10 mouse cellular contexts compared by ENCODE assay signal in the genomic region with DNA sequence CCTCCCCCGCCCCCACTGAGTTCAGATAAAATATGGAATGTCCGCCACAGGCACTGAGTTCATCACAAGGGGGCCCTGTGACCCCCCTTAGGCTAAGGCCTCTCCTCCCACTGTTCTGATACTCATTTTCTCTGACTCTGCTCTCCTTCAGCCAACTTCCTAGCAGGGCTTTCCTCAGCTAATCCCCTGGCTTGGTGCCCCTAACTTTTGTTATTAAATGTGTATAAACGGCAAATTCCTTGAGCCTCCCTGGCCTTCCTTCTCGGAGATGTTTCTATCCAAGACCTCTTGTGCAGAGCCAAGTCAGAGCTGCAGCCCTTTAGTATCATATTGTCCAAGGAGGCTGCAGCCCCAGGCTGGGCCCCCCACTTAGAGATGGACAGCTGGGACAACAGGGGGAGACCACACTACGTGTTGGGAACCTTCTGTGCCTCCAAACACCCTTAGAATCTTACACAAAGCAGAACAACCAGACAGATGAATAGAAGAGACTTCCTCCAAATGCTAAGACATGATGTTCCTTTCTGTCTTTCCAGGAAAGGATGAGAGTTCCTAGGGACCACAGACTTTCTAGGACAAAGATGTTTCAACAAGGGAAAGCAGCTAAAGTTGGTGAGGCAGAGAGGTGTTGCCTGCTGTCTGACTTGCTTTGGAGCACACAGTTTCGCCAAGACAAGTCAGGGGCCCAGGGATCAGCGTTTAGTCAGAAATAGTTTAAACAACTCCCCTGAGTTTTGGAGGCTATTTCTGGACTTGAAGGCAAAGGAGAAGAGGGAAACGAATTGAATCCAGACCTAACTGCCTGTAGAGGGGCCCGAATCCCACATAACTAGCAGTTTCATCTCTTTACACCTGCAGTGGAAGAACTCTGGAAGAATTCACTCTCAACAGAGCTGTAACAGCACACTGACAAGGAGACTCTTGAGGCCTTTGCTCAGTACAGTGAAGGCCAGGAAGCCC.
DNase-seq lines count a peak whose midpoint lies in the region; ATAC-seq lines count a peak whose summit lies in the region.
"Had no signal": no experiment of that assay in that cellular context is flagged by ENCODE, and none has a peak within 500 bp of the region (broad histone marks: within the 10 kb centered on the region; RNA-seq: fewer than 3 reads in every experiment).

No protein-coding gene starts in this region.

- H3K27me3 ChIP-seq in kidney, embryonic 16.5 days (ENCODE audit: insufficient read depth, low read length), result no peaks in the 10 kb centered on the region
- H3K27me3 ChIP-seq in kidney, embryonic 14.5 days (ENCODE audit: control insufficient read depth, insufficient read depth, low read length), result no peaks in the 10 kb centered on the region
- H3K27me3 ChIP-seq in intestine, embryonic 15.5 days (replicated peaks), result no peaks in the 10 kb centered on the region

- H3K4me1 ChIP-seq in kidney, embryonic 16.5 days (ENCODE audit: insufficient read depth, low read length), result peaks cover 27% of the 10 kb centered on the region
- H3K4me1 ChIP-seq in kidney, embryonic 14.5 days (ENCODE audit: control insufficient read depth, insufficient read depth, low read length), result peaks cover 24% of the 10 kb centered on the region; the same call in 1 of the 2 replicates
- H3K4me1 ChIP-seq in intestine, embryonic 15.5 days (replicated peaks), result peaks cover 20% of the 10 kb centered on the region

- ATAC-seq in kidney, embryonic 16.5 days (ENCODE audit: low FRiP score, low TSS enrichment), result no peak
- no peak for ATAC-seq in kidney, embryonic 14.5 days (ENCODE audit: low FRiP score, low TSS enrichment)
- peak; percentile 68 for ATAC-seq in intestine, embryonic 15.5 days
- ATAC-seq: forebrain, postnatal 0 days had no signal

- peak overlapping the region; percentile 30; the same call in 1 of the 2 replicates for H3K27ac ChIP-seq in kidney, embryonic 16.5 days (ENCODE audit: low read length)
- no peak overlapping the region for H3K27ac ChIP-seq in kidney, embryonic 14.5 days (ENCODE audit: low read depth, low read length)
- H3K27ac ChIP-seq in intestine, embryonic 15.5 days, result peak overlapping the region; percentile 46

- peak; percentile 41 for DNase-seq in urinary bladder, postnatal 25 days (ENCODE audit: low spot score)
- DNase-seq in urinary bladder, postnatal 10 days (ENCODE audit: low spot score), result no peak
- peak; percentile 14 for DNase-seq in yolk sac, embryonic 10.5 days (ENCODE audit: low spot score)
- DNase-seq in spleen, postnatal 4 days (ENCODE audit: low spot score in 2 of 2), result no peak
- DNase-seq in adrenal gland, adult 18-20 months (ENCODE audit: low spot score in 2 of 2), result no peak
- DNase-seq: adrenal gland, postnatal 36 days; forebrain, postnatal 0 days had no signal

- H3K36me3 ChIP-seq in kidney, embryonic 16.5 days (ENCODE audit: insufficient read depth, low read length), result no peaks in the 10 kb centered on the region
- H3K36me3 ChIP-seq in kidney, embryonic 14.5 days (ENCODE audit: control insufficient read depth, insufficient read depth, low read length), result no peaks in the 10 kb centered on the region
- H3K36me3 ChIP-seq in intestine, embryonic 15.5 days, result no peaks in the 10 kb centered on the region

- whole genome bisulfite sequencing in kidney, embryonic 16.5 days, result 53% methylated on average over 9 of the region's 9 CpGs
- 63% methylated on average over 9 of the region's 9 CpGs for WGBS in kidney, embryonic 14.5 days
- 44% methylated on average over 9 of the region's 9 CpGs for WGBS in intestine, embryonic 15.5 days

- no peak overlapping the region for H3K4me2 ChIP-seq in kidney, embryonic 16.5 days (replicated peaks; ENCODE audit: low read depth, low read length)
- H3K4me2 ChIP-seq in kidney, embryonic 14.5 days (replicated peaks; ENCODE audit: low read depth, low read length), result no peak overlapping the region
- H3K4me2 ChIP-seq in intestine, embryonic 15.5 days (replicated peaks), result no peak overlapping the region

- no peak overlapping the region for H3K4me3 ChIP-seq in kidney, embryonic 16.5 days (ENCODE audit: low read length)
- H3K4me3 ChIP-seq in kidney, embryonic 14.5 days (ENCODE audit: low read length), result no peak overlapping the region
- no peak overlapping the region for H3K4me3 ChIP-seq in intestine, embryonic 15.5 days (replicated peaks)

- H3K9me3 ChIP-seq in kidney, embryonic 16.5 days (ENCODE audit: low read length), result no peaks in the 10 kb centered on the region
- no peaks in the 10 kb centered on the region for H3K9me3 ChIP-seq in kidney, embryonic 14.5 days (ENCODE audit: control insufficient read depth, low read length)
- no peaks in the 10 kb centered on the region for H3K9me3 ChIP-seq in intestine, embryonic 15.5 days

- H3K9ac ChIP-seq in kidney, embryonic 16.5 days (replicated peaks; ENCODE audit: low read length), result no peak overlapping the region
- H3K9ac ChIP-seq in kidney, embryonic 14.5 days (ENCODE audit: low read depth, low read length), result no peak overlapping the region
- no peak overlapping the region for H3K9ac ChIP-seq in intestine, embryonic 15.5 days
- H3K9ac ChIP-seq: forebrain, postnatal 0 days had no signal

Comparison
In these comparisons a context has a peak if more than half of its experiments do, and no peak if none do; other contexts are left out.
1. DNase-seq: peak in urinary bladder, postnatal 25 days (single experiment) and yolk sac, embryonic 10.5 days (single experiment); none in urinary bladder, postnatal 10 days (single experiment), spleen, postnatal 4 days (0 of 2) and adrenal gland, adult 18-20 months (0 of 2).